Mouse (Mus musculus): ENCODE measurements around the gene Exph5. TPM values are rescaled to one million over a fixed set of nuclear protein-coding genes. Genes with fewer than 3 reads are reported as not detected.
A peak's percentile ranks its signal among the peaks of the same experiment; 100 is the strongest.

Gene Exph5
- total RNA-seq, 2 experiments from 2014 or later: 26.8 to 31.3 TPM

DNA sequence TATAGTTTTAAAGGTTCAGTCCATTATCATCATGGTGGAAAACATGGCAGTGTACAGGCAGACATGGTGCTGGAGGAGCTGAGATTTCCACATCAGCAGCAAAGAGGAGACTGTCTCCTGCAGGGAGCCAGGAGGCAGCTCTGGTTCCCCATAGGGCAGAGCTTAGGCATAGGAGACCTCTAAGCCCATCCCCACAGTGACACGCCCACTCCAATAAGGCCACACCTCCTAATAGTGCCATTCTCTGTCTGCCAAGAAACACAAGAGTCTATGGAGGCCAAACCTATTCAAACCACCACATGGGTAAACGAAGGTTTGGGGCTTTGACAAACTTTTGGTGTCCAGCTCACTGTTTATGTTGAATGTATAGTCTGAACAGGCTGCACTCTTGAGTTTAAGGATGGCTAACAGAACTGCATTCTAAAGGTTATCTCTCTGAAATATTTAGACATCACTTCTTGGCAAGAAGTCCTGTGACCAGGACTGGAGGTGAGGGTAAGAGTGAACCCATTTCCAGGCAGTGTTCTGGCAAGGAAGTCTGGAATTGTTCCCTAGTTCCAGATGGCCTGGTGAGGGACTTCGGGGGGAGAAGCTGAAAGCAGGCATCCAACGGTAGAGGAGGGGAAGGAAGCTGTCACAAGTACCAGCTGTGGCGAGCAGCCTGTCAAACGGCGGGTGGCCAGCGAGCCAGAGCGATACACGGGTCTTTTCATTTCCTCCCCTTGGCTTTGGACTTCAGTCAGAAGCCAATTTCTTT lies 19.6 kb downstream of the Exph5 start:
- peak; percentile 17 to 22 for DNase-seq (ENCODE audit: low spot score in 2 of 2)

DNA sequence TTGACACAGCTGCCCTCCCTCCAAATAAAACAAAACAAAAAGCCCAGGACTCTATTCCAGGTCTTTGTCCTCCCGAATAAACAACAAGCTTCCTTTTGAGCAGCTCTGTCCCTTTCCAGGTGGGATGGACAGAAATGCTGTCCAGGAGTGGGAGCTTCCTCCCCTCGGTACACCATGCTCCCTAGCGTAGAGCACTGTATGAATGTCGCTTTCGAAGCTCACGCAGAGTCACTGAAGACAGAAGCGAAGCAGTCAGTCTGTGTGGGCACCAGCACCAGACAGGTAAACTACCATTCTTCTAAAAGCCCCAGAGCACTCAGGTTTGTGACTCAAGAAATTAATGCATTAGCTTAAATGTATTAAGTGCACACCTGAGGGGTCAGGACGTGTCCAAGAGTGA lies 20.2 kb downstream of the Exph5 start:
- DNase-seq (ENCODE audit: low spot score in 2 of 2): no peak

DNA sequence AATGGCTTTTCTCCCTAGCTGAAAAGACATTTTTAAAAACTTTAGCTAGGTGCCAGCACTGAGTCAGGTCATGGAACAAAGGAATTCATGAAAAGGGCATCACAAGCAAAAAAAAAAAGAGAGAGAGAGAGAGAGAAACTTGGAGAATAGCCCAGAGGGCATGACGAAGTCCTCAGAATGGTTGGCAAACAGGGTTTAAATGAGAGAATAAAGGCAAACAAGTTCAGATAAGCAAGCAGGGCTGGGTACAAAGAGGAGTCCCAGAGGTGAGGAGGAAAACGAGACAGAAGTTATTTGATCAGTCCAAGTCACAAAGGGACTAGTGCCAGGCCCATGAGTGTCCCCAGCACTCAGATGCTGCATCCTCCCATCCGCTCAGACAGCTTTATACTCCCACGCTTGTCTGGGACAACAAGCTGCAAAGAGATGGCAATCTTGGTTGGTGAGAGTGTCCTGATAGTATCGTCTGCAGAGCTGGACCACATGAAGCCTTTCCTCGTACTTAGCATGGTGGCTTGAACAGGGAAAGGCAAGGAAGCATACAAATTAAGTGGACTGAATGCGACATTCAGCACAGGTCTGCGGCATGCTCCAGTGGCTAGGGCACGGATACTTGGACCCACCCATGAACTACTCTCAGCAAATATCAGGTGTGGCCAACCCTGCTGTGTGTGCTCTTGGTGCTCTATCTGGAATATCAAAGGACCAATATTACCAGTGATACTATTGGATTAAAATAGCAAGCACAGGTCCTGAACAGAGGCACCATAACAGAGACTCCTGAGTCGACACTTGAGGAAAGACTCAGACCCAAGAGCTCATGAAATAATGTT lies 22.2 kb downstream of the Exph5 start:
- peak in 1 of 2 experiments; percentile 46 for DNase-seq (ENCODE audit: low spot score in 2 of 2)

DNA sequence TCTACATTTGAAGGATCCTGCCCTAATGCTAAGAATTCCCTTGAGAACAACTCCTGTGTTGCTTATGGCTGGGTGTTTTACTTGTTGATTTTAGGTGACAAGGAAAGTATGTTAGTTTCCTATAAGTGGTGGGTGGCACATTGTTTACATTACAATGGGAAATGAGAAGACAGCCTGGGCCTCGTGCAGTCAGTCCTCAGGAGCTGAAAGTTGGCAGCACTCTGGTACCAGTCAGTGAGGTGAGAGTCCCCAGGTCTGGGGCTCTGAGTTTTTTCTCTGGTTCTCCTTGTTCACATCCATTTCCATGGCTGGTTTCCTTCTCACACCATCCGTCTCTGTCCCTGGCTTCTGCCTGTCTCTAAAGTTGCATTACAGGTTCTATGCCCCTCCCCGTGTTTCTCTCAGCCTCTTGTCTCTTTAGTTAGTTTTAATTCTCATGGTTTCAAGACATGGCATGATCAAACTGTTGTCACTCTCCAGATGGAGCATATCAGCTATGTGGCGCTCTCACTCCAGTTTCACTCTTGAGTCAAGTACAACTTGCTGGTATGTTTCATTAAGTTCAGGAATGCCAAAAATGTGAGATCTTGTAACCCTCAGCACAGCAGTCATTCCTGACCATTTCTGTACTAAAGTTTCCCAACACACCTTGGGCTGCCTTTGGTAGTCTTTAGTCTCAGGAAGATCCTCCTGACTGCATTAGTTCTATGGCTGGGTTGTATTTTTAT lies 24.1 kb downstream of the Exph5 start:
- DNase-seq (ENCODE audit: low spot score in 2 of 2): no peak

DNA sequence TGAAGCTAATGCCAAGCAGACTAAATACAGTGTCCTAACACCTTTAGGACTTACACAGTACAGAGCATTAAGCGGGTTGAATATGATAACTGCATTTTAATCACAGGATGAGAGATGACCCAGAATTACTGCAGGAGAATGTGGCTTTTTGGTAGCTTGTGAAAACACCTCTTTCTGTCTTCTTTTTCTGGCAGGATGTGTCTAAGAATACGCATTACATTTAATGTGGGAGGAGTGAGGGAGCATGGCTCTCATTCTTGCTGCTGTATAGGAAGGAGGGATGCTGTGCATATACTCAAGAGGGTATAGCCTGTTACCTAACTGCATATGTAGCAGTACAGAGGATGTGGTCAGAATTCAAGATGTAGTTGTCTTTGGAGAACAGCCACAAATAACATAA lies 26.7 kb downstream of the Exph5 start:
- DNase-seq (ENCODE audit: low spot score in 2 of 2): peak in 1 of 2 experiments; percentile 10

DNA sequence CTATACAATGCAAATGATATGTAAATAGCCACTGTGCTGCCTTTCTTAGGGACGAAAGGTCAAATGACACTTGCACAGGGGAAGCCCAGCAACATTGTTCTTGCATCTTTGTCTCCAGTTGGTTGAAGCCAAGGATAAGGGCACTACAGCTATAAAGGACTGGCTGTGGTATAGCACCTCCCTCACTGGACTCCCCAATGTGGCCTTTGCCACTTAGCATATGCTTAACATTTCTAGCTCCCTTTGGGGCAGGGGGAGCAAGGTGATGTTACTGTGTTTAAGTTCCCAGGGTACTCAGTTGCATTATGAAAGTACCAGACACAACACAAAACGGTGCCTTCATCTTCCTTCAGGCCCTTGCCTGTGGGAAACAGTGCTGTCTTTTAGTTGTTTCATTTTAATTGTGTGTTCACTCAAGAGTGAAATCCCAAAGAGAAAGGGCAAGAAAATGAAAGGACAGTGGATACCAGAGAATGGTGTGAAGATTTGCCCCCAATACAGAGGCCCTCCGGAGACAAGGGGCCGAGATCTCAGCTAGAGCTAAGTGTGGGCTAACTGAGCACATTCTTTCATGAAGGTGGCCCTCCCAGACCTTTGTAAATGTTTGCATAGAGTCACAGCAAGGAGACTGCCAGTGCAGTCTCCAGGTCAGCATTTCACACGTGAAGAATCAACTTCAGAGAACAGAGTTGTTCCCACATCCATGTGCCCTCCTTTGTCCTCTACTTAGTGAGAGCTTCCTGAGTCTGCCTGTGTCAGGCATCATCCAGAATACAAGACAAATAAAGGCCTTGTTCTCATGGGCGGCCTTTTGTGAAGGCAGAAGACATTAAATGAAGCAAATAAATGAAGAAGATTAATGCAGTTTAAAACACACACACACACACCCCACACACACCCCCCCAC lies 28.1 kb downstream of the Exph5 start:
- DNase-seq (ENCODE audit: low spot score in 2 of 2): no peak

DNA sequence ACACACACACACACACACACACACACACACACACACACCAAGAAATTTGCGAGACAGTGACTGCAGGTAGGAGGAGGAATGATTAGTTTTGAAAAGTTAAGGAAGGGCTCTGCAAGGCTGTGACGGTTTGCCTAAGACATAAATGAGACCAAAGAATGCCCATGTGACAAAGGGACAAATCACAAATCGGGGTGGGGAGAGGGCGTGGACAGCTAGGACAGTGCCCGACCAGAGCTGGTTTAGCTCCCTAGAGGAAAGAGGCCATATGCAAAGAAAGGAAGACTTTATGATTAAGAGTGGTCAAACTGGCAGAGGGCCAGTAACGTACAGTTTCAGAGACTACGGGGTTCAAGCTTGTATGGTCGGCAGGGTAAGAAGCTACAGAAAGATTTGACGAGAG lies 28.8 kb downstream of the Exph5 start:
- DNase-seq (ENCODE audit: low spot score in 2 of 2): no peak

DNA sequence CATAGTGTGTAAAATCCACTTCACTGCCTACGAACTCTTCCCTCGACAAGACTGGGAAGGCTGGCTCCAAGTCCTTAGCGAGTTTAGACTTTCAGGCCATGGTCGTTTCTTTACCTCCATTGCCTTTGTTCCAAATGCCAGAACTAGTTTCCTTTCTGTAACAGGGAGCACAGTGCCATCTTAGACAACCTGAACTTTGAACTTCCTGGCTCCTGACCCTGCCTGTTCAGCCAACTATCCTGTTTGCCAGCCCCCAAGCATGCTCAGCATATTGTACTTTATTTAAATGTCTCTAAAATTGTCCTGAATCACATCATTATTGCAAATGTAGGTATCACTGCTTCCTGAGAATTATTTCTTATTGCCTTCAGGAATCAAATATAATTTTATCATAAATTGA lies 32.0 kb downstream of the Exph5 start:
- no peak for DNase-seq (ENCODE audit: low spot score in 2 of 2)

DNA sequence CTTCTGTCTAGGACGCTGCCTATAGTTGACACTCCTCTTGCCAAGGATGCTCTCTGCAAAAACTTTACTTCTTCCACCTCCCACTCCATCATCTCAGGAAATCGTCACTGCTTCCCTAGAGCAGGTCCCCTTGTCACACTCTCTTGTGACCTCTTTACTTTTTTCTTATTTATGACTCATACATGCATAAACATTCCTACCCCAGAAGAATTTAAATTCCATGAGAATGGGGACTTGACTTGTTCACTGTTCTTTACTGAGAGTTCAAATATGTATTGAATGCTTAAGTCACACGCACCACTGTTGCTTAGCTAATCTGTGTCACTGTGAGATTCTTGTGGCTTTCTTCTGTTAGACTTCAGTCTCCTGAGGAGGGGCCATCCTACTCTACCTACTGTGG lies 33.7 kb downstream of the Exph5 start:
- DNase-seq (ENCODE audit: low spot score in 2 of 2): no peak

DNA sequence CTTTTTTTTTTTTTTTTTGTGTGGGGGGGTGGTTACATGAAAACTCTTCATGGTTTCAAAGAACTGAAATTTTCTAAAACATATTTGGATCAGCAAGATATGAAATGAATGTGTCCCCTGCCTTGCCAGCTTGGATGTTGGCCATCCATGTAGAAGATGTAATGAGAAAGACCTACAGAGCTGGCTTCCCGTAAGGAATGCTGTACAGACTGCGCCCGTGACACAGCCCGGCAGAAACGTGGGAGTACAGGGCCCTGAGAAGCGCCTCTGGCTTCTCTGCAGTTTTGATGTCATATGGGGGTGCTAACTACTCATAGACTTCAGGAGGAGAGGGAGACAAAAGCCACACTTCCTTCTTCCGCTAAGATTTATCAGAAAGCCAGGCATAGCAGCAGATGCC lies 38.1 kb downstream of the Exph5 start:
- no peak for DNase-seq (ENCODE audit: low spot score in 2 of 2)

DNA sequence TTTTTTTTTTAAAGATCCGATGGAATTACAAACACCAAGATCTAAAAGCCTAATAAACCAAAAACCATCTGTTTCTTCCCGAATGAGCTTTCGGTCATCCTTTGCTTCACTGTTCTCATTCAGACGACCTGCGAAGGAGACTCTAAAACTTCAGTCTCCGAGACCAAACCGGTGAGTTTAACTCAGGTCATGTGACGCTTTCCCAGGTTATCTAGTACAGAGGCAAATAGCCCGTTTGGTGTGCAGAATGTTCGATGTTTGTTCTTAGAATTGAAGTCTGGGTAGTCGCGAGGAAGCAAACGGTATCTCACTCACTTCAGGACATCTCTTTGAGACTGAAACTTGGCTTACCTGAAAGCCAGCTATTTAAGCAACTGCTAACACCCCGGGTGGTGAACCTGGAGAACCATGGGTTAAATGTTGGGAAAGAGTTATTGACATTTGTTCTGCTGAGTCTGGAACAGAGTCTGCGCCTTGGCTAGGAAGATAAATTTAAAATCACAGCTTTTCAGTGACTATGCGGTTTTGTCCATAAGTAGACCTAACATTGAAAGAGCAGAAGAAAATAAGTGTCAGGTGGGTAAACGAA lies 39.0 kb downstream of the Exph5 start:
- DNase-seq (ENCODE audit: low spot score in 2 of 2): peak in 1 of 2 experiments; percentile 10

DNA sequence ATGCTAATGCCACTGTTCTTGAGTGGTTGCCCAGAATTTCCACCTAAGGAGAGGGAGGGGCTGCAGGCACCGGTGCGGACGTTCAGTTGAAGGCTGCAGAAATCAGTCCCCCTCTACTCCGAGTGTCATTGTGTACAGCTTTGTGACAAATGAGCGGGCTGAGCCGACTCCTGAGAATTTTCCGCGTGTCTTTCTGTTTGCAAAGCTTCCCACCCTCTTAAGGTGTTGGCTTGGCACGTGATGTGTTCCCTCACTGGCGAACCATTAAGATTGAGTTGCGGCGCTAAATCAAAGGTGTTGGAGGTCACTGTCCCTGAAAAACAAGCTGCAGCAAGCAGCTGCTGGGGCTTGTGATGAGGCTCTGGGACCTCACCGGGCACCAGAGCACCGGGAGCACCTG lies 39.5 kb downstream of the Exph5 start:
- peak in 1 of 2 experiments; percentile 30 for DNase-seq (ENCODE audit: low spot score in 2 of 2)

DNA sequence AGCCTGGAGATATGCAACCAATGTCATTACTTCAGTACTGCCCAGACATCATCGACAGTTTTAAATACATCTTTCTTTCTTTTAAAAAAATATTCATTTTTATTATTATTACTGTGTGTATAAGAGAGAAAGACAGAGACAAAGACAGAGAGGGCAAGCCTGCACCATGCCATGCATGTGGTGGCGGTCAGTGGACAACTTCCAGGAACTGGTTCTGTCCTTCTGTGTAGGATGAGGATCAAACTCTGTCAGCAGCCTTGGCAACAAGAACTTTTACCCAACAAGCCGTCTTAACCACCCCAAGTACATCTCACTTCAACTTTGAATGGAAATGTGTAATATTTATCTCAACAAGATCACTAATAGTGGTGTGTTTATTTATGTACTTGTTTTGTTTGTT lies 40.5 kb downstream of the Exph5 start:
- DNase-seq (ENCODE audit: low spot score in 2 of 2): no peak

DNA sequence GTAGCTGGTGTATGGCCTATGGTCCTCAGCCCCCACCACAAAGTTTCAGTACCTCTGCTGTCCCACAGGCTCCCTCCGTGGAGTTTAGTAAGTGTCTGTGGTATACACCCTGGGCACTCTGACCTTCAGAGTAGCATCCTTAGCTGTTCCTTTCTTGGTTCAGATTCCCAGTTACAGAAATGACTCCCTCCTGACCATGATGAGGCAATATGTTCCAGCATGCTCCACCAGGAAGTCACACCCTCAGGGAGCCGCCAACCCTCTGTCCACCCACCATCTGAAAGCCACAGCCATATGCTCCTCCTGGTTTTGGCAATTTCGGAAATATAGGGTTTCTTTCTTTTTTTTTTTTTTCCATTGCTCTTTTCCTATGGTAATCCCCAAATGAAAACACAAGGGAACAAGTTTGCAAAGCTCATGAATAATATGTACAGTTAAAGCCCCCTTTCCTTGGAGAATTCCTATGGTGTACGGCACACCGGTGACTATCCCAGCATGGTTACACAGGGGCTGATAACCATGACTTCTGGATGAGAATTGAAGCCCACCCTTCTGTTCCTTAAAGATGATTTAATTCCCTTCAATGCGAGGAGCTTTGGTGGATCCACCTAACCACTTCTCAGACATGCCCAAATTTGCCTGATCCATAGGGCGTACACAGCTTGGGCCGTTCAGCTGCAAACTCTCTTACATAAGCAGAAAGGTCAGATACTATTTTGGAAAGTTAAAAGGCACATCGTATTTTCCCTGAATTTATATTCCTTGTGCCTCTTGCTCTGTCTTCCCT lies 43.4 kb downstream of the Exph5 start:
- peak; percentile 60 to 77 for DNase-seq (ENCODE audit: low spot score in 2 of 2)

DNA sequence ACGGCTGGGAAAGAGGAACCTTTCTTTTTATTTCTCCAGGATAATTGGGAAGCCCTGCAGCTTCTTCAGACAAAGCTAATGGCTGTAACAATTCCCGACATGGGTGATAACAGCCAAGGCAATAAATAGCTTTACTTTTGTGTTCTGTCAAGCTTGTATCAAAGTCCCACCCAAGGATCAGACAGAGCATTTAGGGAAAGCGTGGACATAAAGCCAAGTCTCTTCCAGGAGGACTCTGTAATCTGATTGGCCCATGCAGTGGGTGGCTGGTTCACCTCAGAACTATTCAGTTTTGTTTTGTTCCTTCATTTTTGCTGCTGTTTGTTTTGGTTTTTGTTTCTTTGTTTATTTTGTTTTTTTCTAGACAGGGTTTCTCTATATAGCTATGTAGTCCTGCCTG lies 44.3 kb downstream of the Exph5 start:
- DNase-seq (ENCODE audit: low spot score in 2 of 2): no peak

DNA sequence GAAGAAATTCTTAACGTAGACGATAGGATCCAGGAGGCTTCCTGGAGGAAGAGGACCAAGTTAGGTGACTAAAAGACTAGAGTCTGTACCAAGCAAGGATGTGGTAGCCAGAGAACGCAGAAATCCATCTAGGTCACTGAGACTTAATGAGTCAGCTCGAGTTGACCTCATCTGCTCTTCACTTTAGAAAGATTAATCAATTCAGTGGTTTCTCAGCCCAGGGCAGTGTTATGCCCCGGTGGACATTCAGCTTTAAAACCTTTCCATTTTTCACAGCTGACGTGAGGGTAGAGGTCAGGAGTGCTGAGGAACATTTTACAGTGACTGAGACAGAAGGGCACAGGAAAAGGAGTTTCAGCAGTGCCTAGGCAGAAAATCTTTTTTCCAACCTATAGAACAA lies 44.9 kb downstream of the Exph5 start:
- DNase-seq (ENCODE audit: low spot score in 2 of 2): no peak

DNA sequence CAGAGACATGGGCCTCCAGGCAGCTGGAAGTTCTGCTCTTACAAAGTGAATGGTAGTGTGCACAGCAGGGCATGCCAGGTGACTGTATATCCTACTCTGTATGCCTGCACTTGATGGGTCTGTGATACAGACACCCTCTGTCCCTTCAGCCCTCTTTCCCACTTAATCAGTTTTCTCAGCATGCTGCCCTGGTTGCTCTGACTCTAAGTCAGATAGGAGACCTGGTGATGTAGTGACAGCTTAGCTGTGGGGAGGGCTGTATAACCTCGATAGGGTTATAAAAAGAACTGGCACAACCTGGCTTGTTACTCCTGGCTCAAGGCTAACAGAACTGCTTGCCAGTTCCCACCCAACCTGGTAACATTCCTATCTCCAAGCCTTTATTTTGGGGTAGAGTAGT lies 47.7 kb downstream of the Exph5 start:
- DNase-seq (ENCODE audit: low spot score in 2 of 2): no peak

DNA sequence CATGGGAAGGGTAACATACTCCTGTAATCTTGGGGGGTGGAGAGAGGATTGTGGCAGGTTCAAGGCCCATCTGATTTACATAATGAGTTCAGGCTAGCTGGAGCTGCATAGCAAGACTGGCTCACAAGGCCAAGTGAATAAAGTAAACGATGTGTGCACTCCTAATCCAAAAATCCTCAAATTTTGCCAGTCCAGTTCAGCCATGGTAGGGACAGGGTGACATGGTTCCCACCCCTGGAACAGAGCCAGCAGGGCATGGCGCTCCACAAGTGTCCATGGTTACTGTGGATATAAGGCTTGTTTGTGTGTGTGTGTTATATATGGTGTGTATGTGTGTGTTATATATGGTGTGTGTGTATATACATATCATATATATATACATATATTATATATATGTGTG lies 48.9 kb downstream of the Exph5 start:
- no peak for DNase-seq (ENCODE audit: low spot score in 2 of 2)

DNA sequence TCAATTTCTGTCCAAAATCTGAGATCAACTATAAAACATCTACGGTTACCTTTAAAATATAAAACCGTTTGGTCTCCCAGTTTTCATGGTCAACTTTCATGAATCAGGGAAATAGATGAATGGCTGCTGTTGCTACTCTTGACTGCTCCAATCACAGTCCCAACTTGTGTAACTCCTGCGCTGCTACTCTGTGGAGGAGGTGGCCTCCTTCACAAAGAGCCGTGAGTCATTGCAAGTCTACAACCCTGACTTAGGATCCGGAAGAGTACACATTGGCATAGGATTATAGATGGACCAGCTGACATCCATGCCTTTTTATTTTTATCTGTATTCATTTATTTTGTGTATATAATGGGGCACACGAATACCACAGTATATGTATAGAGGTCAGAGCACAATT lies 50.4 kb downstream of the Exph5 start:
- DNase-seq (ENCODE audit: low spot score in 2 of 2): no peak

DNA sequence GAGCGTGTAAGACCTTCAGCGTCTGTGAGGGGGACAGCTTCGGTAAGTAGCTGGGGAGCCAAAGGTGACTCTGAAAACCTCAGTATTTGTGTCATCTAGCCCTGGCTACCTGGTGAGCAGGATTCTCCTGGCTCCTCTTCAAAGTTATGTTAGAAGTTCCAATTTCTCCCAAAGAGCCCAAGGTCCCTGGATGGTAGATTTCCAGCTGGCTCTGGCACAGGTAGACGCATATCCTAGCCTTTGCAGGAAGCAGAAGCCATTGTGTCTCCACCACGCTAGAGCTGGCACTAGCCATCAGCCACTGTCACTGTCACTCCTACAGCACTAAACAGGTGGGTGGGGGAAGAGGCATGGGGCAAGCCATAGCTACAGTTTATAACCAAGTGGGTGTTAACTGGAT lies 51.7 kb downstream of the Exph5 start:
- DNase-seq (ENCODE audit: low spot score in 2 of 2): no peak
